Mouse (Mus musculus) forebrain, embryonic 11.5 days (tissue): ENCODE results near the gene Sh2d6. TPM values are rescaled to one million over a fixed set of nuclear protein-coding genes. Genes with fewer than 3 reads are reported as not detected.

Experiments
- ATAC-seq: fragments of 200-750 bp; cut with Nextera tagmentation; replicated peaks from 2 replicates; pipeline ENCODE4 v1.8.0; 2017; ENCODE audit warnings: moderate TSS enrichment; ENCODE audit not compliant: low FRiP score
- DNase-seq: peaks from one replicate; pipeline ENCODE4 v3.0.0-alpha.2; 2017; ENCODE audit warnings: low spot score
- H3K27ac ChIP-seq: fragments of 300-500 bp; sonication (generic); 2 replicates; pipeline ENCODE4 v1.5.1; 2014; ENCODE audit warnings: low read depth, low read length
- H3K27me3 ChIP-seq: fragments of 300-500 bp; sonication (generic); 2 replicates; pipeline ENCODE4 v1.6.1; 2014; ENCODE audit warnings: mild to moderate bottlenecking, low read length, mixed read lengths; ENCODE audit not compliant: control insufficient read depth, insufficient read depth
- H3K36me3 ChIP-seq: fragments of 300-500 bp; sonication (generic); 2 replicates; pipeline ENCODE4 v1.6.1; 2014; ENCODE audit warnings: mild to moderate bottlenecking, low read length, moderate library complexity, mixed read lengths; ENCODE audit not compliant: control insufficient read depth, insufficient read depth
- H3K4me1 ChIP-seq: fragments of 300-500 bp; sonication (generic); replicated peaks from 2 replicates; pipeline ENCODE4 v1.6.1; 2014; ENCODE audit warnings: low read length, mixed read lengths; ENCODE audit not compliant: control insufficient read depth, insufficient read depth
- H3K4me2 ChIP-seq: fragments of 300-500 bp; sonication (generic); 2 replicates; pipeline ENCODE4 v1.6.1; 2014; ENCODE audit warnings: low read depth, mild to moderate bottlenecking, low read length, moderate library complexity, mixed read lengths; ENCODE audit not compliant: severe bottlenecking
- H3K4me3 ChIP-seq: fragments of 300-500 bp; sonication (generic); 2 replicates; pipeline ENCODE4 v1.5.1; 2014; ENCODE audit warnings: low read depth, low read length
- H3K9ac ChIP-seq: fragments of 300-500 bp; sonication (generic); 2 replicates; pipeline ENCODE4 v1.6.1; 2014; ENCODE audit warnings: low read length
- H3K9me3 ChIP-seq: fragments of 300-500 bp; sonication (generic); 2 replicates; pipeline ENCODE4 v1.6.1; 2016; ENCODE audit warnings: low read length, mixed read lengths; ENCODE audit not compliant: control insufficient read depth
- WGBS: fragments of 180-500 bp; shearing (Covaris S2); extraction: QIAGEN DNeasy Blood & Tissue Kit; methylation state at CpG from one replicate; pipeline ENCODE4 v1.1.7; 2014; 5-methylcytosine and 5-hydroxymethylcytosine counted together
- polyA plus RNA-seq: library from polyadenylated mRNA; unstranded; fragments of >200 nt; fragmentation: Nextera tagmentation; extraction: Ambion mirVana; gene quantifications from 2 replicates; pipeline ENCODE4 v1.2.1, GENCODE M21; 2014

Sh2d6 gene
- polyA plus RNA-seq, 1 experiment from 2014 or later = 0.51 TPM

DNA sequence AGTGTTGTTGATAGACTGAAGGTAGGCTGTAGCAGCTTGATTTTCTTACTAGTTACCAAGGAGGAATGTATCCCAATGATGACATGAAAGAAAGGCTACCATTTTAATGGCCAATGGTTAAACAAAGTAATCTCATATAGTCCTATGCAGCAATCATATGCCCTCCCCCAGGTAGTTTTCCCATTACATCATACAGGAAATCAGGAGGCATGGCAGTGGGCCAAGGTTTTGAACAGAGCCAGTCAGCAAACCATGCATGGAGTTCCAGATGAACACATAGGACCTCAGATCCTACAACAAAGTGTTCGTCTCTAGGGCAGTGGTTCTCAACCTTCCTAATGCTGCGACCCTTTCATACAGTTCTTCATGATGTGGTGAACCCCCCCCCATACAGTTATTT is 17.6 kb downstream of the Sh2d6 start:
- Histone ChIP-seq H3K4me1 (no peaks in the 10 kb centered on the region), H3K9me3 (no peaks in the 10 kb centered on the region), H3K9ac (no peak overlapping the region), H3K36me3 (no peaks in the 10 kb centered on the region), H3K27me3 (no peaks in the 10 kb centered on the region), H3K27ac (no peak overlapping the region), H3K4me2 (no peak overlapping the region), H3K4me3 (no peak overlapping the region)
- DNase-seq = no peak
- ATAC-seq = no peak
- 91% methylated on average over 2 of the region's 2 CpGs for WGBS

DNA sequence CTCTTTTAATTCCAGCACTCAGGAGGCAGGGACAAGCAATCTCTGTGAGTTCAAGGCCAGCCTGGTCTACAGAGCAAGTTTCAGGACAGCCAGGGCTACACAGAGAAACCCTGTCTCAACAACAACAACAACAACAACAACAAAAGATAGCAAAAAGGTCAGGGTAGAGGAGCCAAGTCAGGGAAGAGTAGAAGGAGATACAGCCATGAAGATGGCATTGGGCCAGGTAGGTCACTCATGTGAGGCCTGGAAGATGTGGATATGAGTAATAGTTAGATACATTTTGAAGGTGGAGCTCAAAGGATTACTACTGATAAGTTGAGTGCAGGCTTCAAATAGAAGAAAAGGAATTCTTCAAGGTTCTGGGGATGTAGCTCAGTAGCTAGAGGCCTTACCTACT is 18.2 kb downstream of the Sh2d6 start:
- H3K27me3 ChIP-seq = no peaks in the 10 kb centered on the region
- no peaks in the 10 kb centered on the region for H3K9me3 ChIP-seq
- no peak overlapping the region for H3K27ac ChIP-seq
- no peak overlapping the region for H3K9ac ChIP-seq
- no peak for ATAC-seq
- H3K4me1 ChIP-seq = no peaks in the 10 kb centered on the region
- DNase-seq = no peak
- no peak overlapping the region for H3K4me3 ChIP-seq
- no peaks in the 10 kb centered on the region for H3K36me3 ChIP-seq
- no peak overlapping the region for H3K4me2 ChIP-seq

DNA sequence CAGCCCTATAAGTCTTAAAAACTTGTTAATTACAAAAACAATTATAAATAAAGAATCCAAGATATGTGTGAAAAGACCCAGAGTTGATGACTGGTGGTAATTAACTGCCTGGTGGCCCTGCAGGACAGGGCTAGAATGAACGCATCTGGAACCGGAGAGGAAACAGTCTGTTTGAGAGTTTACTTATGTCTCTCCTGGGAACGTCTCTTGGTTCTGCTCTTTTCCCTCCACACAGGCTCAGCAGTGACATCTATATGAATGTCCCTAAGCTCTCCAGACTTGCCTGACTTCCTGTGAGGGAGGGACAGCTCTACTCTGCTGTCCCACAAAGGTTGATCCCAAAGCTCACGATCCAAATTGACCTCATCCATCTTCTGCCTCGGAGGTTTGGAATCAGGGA is 22.6 kb downstream of the Sh2d6 start:
- no peak overlapping the region for H3K4me2 ChIP-seq

DNA sequence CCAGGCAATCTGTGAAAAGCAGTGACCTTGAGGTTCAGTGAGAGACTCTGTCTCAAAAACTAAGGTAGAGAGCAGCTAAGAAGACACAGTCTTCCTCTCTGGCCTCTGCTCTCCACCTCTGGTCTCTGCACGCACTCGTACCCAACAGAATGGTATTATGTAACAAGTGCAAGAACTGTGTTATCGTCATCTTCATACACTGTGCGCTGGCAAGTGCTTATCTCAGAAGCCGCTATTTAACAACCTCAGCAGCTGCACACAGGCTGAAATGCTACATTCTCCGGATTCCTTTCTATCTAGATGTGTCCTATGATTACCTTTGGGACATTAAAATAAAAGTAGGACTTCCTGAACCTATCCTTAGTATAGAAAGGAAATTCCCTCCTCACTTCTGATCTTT is 28.6 kb downstream of the Sh2d6 start:
- H3K36me3 ChIP-seq = no peaks in the 10 kb centered on the region
- H3K9me3 ChIP-seq = no peaks in the 10 kb centered on the region
- no peak overlapping the region for H3K9ac ChIP-seq
- H3K27me3 ChIP-seq = no peaks in the 10 kb centered on the region
- no peak overlapping the region for H3K4me2 ChIP-seq
- 89% methylated on average over 6 of the region's 6 CpGs for WGBS
- H3K27ac ChIP-seq = no peak overlapping the region
- DNase-seq (no peak), ATAC-seq (no peak)
- H3K4me1 ChIP-seq = no peaks in the 10 kb centered on the region
- no peak overlapping the region for H3K4me3 ChIP-seq

More for the DNA sequence above, 22.6 kb downstream of the Sh2d6 start:
- DNase-seq = no peak
- no peak for ATAC-seq
- Histone ChIP-seq H3K4me3 (no peak overlapping the region), H3K27me3 (no peaks in the 10 kb centered on the region), H3K9ac (no peak overlapping the region), H3K9me3 (no peaks in the 10 kb centered on the region), H3K4me1 (no peaks in the 10 kb centered on the region), H3K27ac (no peak overlapping the region), H3K36me3 (no peaks in the 10 kb centered on the region)
- WGBS = 82% methylated on average over 5 of the region's 5 CpGs

DNA sequence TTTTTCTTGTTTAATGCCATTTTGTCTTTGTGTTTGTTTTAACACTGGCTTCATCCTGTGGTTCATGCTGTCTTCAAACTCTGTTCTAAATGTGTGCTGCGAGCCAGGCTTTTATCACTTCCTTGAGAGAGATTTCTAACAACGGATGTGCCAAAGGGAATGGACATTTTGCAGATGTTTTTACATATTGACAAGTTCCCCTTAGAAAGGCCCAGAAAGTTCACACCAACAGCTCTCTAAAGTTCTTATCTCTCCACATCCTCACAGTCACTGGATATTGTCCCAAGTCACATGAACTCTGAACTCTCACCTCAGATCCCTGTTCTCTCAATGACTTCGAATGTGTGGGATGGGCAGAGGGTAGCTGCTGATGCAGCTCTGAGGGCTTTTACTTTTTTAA is 30.4 kb downstream of the Sh2d6 start:
- 86% methylated on average over 3 of the region's 3 CpGs for WGBS
- no peaks in the 10 kb centered on the region for H3K9me3 ChIP-seq
- no peaks in the 10 kb centered on the region for H3K36me3 ChIP-seq
- no peak overlapping the region for H3K4me3 ChIP-seq
- no peaks in the 10 kb centered on the region for H3K27me3 ChIP-seq
- H3K27ac ChIP-seq = no peak overlapping the region
- no peak overlapping the region for H3K9ac ChIP-seq
- ATAC-seq (no peak), DNase-seq (no peak)
- H3K4me2 ChIP-seq = no peak overlapping the region
- H3K4me1 ChIP-seq = no peaks in the 10 kb centered on the region

DNA sequence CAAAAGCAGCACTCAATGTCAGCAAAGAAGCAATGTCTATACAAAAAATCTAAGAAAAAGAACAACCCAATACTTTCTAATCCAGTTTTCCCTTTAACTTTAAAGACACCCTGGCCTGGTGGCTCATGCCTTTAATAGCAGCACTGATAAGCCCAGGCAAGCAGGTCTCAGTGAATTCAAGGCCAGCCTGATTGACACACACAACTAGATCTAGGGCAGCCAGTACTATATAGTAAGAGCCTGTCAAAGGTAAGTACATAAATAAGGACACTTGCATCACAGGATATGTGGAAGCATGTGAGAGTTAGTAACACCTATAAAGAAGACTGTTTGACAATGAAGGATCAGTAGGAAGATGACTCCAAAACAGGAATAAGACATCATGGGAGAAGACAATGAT is 32.0 kb downstream of the Sh2d6 start:
- Histone ChIP-seq H3K27ac (no peak overlapping the region), H3K9me3 (no peaks in the 10 kb centered on the region), H3K4me3 (no peak overlapping the region), H3K36me3 (no peaks in the 10 kb centered on the region), H3K4me2 (no peak overlapping the region), H3K27me3 (no peaks in the 10 kb centered on the region), H3K4me1 (no peaks in the 10 kb centered on the region), H3K9ac (no peak overlapping the region)
- DNase-seq = no peak
- no peak for ATAC-seq

DNA sequence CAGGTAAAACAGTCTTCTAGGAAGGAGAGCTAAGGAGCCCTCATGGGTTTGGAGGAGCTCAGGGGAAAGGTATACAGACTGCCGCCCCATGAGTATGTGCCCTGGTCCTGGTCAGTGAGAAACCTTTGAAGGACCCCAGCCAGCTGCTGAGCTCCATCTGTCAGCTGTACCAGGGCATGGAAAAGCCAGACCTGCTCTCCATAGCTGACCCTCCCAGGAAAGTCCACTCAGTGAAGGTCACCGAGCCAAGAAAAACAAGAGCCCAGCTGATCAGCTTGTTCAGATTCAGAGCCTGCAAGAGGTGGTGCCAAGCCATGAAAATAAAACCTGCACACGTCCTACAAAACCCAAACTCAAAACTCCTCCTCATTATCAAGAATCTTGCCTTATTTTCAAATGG is 32.7 kb downstream of the Sh2d6 start:
- H3K4me1 ChIP-seq = no peaks in the 10 kb centered on the region
- H3K36me3 ChIP-seq = no peaks in the 10 kb centered on the region
- H3K27me3 ChIP-seq = no peaks in the 10 kb centered on the region
- DNase-seq (no peak), ATAC-seq (no peak)
- H3K4me2 ChIP-seq = no peak overlapping the region
- H3K4me3 ChIP-seq = no peak overlapping the region
- no peak overlapping the region for H3K27ac ChIP-seq
- no peaks in the 10 kb centered on the region for H3K9me3 ChIP-seq
- no peak overlapping the region for H3K9ac ChIP-seq
- WGBS = 78% methylated on average over 3 of the region's 3 CpGs

DNA sequence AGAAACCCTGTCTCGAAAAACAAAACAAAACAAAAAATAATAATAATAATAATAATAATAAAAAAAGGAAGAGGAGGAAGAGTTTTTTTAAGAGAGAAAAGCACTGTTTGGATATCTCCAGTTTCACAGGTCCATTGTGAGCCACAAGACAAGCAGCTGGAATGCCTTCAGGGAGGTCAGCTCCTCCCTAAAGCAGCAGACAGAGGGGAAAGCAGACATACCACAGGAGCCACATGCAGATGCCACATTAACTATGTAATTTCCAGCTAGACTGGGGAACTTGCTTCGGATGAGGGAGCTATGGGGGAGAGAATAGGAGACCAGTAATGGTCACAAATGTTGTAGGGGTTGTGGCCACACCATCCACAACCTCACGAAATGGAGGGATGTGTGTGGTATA is 34.2 kb downstream of the Sh2d6 start:
- ATAC-seq = no peak
- H3K9me3 ChIP-seq = no peaks in the 10 kb centered on the region

DNA sequence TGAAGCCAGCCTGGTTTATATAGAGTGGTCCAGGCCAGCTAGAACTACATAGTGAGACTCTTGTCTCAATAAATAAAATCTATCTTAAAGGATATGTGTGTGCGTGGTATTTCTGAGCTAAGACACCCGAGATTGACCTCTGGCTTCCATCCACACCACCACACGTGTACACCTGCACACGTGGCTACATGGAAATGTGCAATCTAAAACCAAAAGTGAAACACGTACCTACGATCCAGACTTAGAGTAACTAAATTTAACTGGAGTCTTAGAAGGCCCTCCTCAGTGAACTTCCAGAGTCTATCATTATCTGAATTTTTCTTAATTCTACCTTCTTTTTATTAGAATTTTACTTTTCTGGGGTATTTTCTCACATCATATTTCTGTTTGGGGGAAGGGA is 35.2 kb downstream of the Sh2d6 start:
- WGBS = 90% methylated on average over 6 of the region's 6 CpGs
- Histone ChIP-seq H3K27ac (no peak overlapping the region), H3K36me3 (no peaks in the 10 kb centered on the region), H3K27me3 (no peaks in the 10 kb centered on the region), H3K4me3 (no peak overlapping the region), H3K9ac (no peak overlapping the region), H3K9me3 (no peaks in the 10 kb centered on the region), H3K4me1 (no peaks in the 10 kb centered on the region), H3K4me2 (no peak overlapping the region)
- ATAC-seq (no peak), DNase-seq (no peak)

More for the DNA sequence above, 34.2 kb downstream of the Sh2d6 start:
- WGBS = 76% methylated on average over 3 of the region's 3 CpGs
- Histone ChIP-seq H3K36me3 (no peaks in the 10 kb centered on the region), H3K27me3 (no peaks in the 10 kb centered on the region), H3K4me3 (no peak overlapping the region), H3K9ac (no peak overlapping the region), H3K4me1 (no peaks in the 10 kb centered on the region), H3K4me2 (no peak overlapping the region), H3K27ac (no peak overlapping the region)
- no peak for DNase-seq
